Mouse (Mus musculus): ENCODE results near the gene Emp1.

The Emp1 gene

GRCm38 (mm10) chr6:135405093-135405492, 42.7 kb downstream of the Emp1 start:
- in situ Hi-C loops (cut with MboI): no loop called here

GRCm38 (mm10) chr6:135407323-135407722, 45.0 kb downstream of the Emp1 start:
- in situ Hi-C loops (cut with MboI): no loop called here

GRCm38 (mm10) chr6:135411712-135412319, 49.5 kb downstream of the Emp1 start:
- in situ Hi-C loops (cut with MboI): no loop called here

- in situ Hi-C loops (cut with MboI): no loop called here
Measured at GRCm38 (mm10) chr6:135412649-135413048, 50.3 kb downstream of the Emp1 start.

GRCm38 (mm10) chr6:135417459-135417858, 55.1 kb downstream of the Emp1 start:
- in situ Hi-C loops (cut with MboI): no loop called here

- in situ Hi-C loops (cut with MboI): no loop called here
Measured at GRCm38 (mm10) chr6:135418223-135418824, 56.0 kb downstream of the Emp1 start.

GRCm38 (mm10) chr6:135428246-135428645, 65.9 kb downstream of the Emp1 start:
- in situ Hi-C loops (cut with MboI): no loop called here

- in situ Hi-C loops (cut with MboI): no loop called here
Measured at GRCm38 (mm10) chr6:135429268-135429909, 67.0 kb downstream of the Emp1 start.

- in situ Hi-C loops (cut with MboI): no loop called here
Measured at GRCm38 (mm10) chr6:135430441-135430970, 68.2 kb downstream of the Emp1 start.
